Comparison of ENCODE assay signal across 8 mouse cellular contexts in the genomic region with DNA sequence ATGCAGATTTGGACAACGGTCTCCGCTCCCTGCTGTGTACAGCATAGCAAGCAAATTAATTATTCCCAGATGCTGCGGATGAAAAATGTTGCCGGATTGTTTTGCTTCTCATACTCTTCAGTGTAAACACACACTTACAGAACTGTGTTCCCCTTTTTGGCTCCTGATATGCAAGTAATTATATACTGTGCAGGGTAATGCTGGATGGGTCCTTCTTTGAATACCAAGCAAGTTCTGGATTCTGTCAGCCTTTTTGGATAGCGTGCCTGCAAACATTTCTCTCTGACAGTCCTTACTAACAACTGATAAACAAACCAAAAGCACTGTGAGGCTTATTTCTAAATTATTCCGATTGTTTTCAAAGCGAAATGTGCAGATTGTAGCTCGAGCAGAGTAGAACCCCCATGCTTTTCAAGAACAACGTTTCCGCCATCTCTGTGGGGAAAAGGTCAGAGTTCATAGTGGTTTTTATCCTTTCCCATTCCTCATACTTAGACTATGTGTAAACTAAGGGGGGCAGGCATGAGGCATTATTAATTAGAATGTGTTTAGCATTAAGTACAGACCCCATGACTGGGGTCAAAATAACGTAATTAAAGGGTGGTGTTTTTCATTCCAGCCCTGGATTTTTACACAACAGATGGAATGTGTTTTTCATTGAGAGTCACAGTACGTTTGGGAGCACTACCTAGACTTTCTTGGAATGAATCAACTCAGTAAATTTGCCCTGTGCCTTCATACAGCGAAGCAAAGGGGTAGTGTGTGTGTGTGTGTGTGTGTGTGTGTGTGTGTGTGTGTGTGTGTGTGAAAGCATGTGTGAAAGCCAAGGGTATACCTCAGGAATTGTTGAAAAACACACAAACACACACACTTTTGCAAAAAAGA. TPM values are rescaled to one million over a fixed set of nuclear protein-coding genes. Genes with fewer than 3 reads are reported as not detected.
A peak's percentile ranks its signal among the peaks of the same experiment; 100 is the strongest.
DNase-seq lines count a peak whose midpoint lies in the region; ATAC-seq and TF ChIP-seq lines count a peak whose summit lies in the region.

No protein-coding gene starts in this region.

- H3K4me3 ChIP-seq in kidney, embryonic 16.5 days (ENCODE audit: low read length) = no peak overlapping the region
- no peak overlapping the region for H3K4me3 ChIP-seq in embryonic facial prominence, embryonic 10.5 days
- H3K4me3 ChIP-seq in hindbrain, postnatal 0 days (ENCODE audit: low read length) = no peak overlapping the region
- no peak overlapping the region for H3K4me3 ChIP-seq in neural tube, embryonic 12.5 days

- DNase-seq in kidney, adult 8-10 months = no peak
- DNase-seq in embryonic facial prominence, embryonic 10.5 days (ENCODE audit: low spot score) = peak; percentile 20
- DNase-seq in hindbrain, postnatal 0 days (ENCODE audit: low spot score) = peak; percentile 46
- DNase-seq in adrenal gland, adult 18-20 months (ENCODE audit: low spot score in 2 of 2) = no peak
- DNase-seq in T-cell, adult 2 months (ENCODE audit: low spot score) = no peak
- DNase-seq in cerebellum, adult 8-10 months = no peak

- H3K27ac ChIP-seq in kidney, embryonic 16.5 days (ENCODE audit: low read length) = peak overlapping the region; percentile 13; the same call in 1 of the 2 replicates
- H3K27ac ChIP-seq in embryonic facial prominence, embryonic 10.5 days (replicated peaks) = peak overlapping the region; percentile 78
- H3K27ac ChIP-seq in hindbrain, postnatal 0 days = peak overlapping the region; percentile 69
- H3K27ac ChIP-seq in neural tube, embryonic 12.5 days = no peak overlapping the region

- H3K27me3 ChIP-seq in kidney, embryonic 16.5 days (ENCODE audit: insufficient read depth, low read length) = no peaks in the 10 kb centered on the region
- no peaks in the 10 kb centered on the region for H3K27me3 ChIP-seq in embryonic facial prominence, embryonic 10.5 days (replicated peaks; ENCODE audit: low read depth, poor library complexity, severe bottlenecking)
- no peaks in the 10 kb centered on the region for H3K27me3 ChIP-seq in hindbrain, postnatal 0 days (ENCODE audit: insufficient read depth, low read length)
- no peaks in the 10 kb centered on the region for H3K27me3 ChIP-seq in neural tube, embryonic 12.5 days (replicated peaks)

- 58% methylated on average over 13 of the region's 13 CpGs for WGBS in kidney, embryonic 16.5 days
- 31% methylated on average over 13 of the region's 13 CpGs for WGBS in embryonic facial prominence, embryonic 10.5 days
- 16% methylated on average over 13 of the region's 13 CpGs for WGBS in hindbrain, postnatal 0 days
- WGBS in neural tube, embryonic 12.5 days = 33% methylated on average over 13 of the region's 13 CpGs

- no peak overlapping the region for H3K9ac ChIP-seq in kidney, embryonic 16.5 days (replicated peaks; ENCODE audit: low read length)
- no peak overlapping the region for H3K9ac ChIP-seq in hindbrain, postnatal 0 days (replicated peaks; ENCODE audit: low read length)
- H3K9ac ChIP-seq in neural tube, embryonic 12.5 days = no peak overlapping the region

- no peaks in the 10 kb centered on the region for H3K36me3 ChIP-seq in kidney, embryonic 16.5 days (ENCODE audit: insufficient read depth, low read length)
- H3K36me3 ChIP-seq in embryonic facial prominence, embryonic 10.5 days (replicated peaks) = no peaks in the 10 kb centered on the region
- no peaks in the 10 kb centered on the region for H3K36me3 ChIP-seq in hindbrain, postnatal 0 days (ENCODE audit: insufficient read depth, low read length)
- H3K36me3 ChIP-seq in neural tube, embryonic 12.5 days = no peaks in the 10 kb centered on the region

- no peaks in the 10 kb centered on the region for H3K9me3 ChIP-seq in kidney, embryonic 16.5 days (ENCODE audit: low read length)
- no peaks in the 10 kb centered on the region for H3K9me3 ChIP-seq in embryonic facial prominence, embryonic 10.5 days
- H3K9me3 ChIP-seq in hindbrain, postnatal 0 days (ENCODE audit: low read length) = no peaks in the 10 kb centered on the region
- H3K9me3 ChIP-seq in neural tube, embryonic 12.5 days = no peaks in the 10 kb centered on the region

- H3K4me2 ChIP-seq in kidney, embryonic 16.5 days (replicated peaks; ENCODE audit: low read depth, low read length) = no peak overlapping the region
- no peak overlapping the region for H3K4me2 ChIP-seq in hindbrain, postnatal 0 days (ENCODE audit: low read depth, low read length)
- no peak overlapping the region for H3K4me2 ChIP-seq in neural tube, embryonic 12.5 days (replicated peaks)

- ATAC-seq in kidney, embryonic 16.5 days (ENCODE audit: low FRiP score, low TSS enrichment) = no peak; the same call in 1 of the 2 replicates
- peak; percentile 61 for ATAC-seq in hindbrain, postnatal 0 days
- peak; percentile 77 for ATAC-seq in neural tube, embryonic 12.5 days (ENCODE audit: low FRiP score, low read depth)

- TF ChIP-seq CTCF in hindbrain, postnatal 0 days (IDR thresholded peaks at IDR 0.05; ENCODE audit: low read depth) = no peak

- no peaks in the 10 kb centered on the region for H3K4me1 ChIP-seq in kidney, embryonic 16.5 days (ENCODE audit: insufficient read depth, low read length)
- peaks cover 30% of the 10 kb centered on the region for H3K4me1 ChIP-seq in embryonic facial prominence, embryonic 10.5 days
- H3K4me1 ChIP-seq in hindbrain, postnatal 0 days (ENCODE audit: insufficient read depth, low read length) = peaks cover 4% of the 10 kb centered on the region; the same call in 1 of the 2 replicates
- H3K4me1 ChIP-seq in neural tube, embryonic 12.5 days = peaks cover 20% of the 10 kb centered on the region

RNA-seq across cellular contexts. Expression of a gene that starts 5.8 kb away (rescaled TPM):
- 7.2 and 8.9 TPM in 2 replicates for polyA plus RNA-seq in kidney, embryonic 16.5 days (2015; fragmentation: Nextera tagmentation; extraction: Ambion mirVana)
- polyA plus RNA-seq in embryonic facial prominence, embryonic 10.5 days (2016; fragmentation: Nextera tagmentation; extraction: Ambion mirVana) = 6.7 and 8.1 TPM in 2 replicates
- 19.4 and 26.3 TPM in 2 replicates for total RNA-seq in hindbrain, postnatal 0 days (2014; rRNA removed)
- polyA plus RNA-seq in hindbrain, postnatal 0 days (2015; fragmentation: Nextera tagmentation; extraction: Ambion mirVana) = 13.0 and 14.9 TPM in 2 replicates
- polyA plus RNA-seq in neural tube, embryonic 12.5 days (2016; fragmentation: Nextera tagmentation; extraction: Ambion mirVana) = 16.1 and 17.9 TPM in 2 replicates
- 10 to 100 TPM; 15.1 to 17.4 TPM for total RNA-seq in adrenal gland, adult 18-20 months (2021)

Comparison
In these comparisons a context has a peak if more than half of its experiments do, and no peak if none do; other contexts are left out.
1. DNase-seq: peak in embryonic facial prominence, embryonic 10.5 days (single experiment) and hindbrain, postnatal 0 days (single experiment); none in kidney, adult 8-10 months (0 of 2), adrenal gland, adult 18-20 months (0 of 2), T-cell, adult 2 months (single experiment) and cerebellum, adult 8-10 months (single experiment).